ENCODE assay signal across 8 mouse cellular contexts in the genomic region with DNA sequence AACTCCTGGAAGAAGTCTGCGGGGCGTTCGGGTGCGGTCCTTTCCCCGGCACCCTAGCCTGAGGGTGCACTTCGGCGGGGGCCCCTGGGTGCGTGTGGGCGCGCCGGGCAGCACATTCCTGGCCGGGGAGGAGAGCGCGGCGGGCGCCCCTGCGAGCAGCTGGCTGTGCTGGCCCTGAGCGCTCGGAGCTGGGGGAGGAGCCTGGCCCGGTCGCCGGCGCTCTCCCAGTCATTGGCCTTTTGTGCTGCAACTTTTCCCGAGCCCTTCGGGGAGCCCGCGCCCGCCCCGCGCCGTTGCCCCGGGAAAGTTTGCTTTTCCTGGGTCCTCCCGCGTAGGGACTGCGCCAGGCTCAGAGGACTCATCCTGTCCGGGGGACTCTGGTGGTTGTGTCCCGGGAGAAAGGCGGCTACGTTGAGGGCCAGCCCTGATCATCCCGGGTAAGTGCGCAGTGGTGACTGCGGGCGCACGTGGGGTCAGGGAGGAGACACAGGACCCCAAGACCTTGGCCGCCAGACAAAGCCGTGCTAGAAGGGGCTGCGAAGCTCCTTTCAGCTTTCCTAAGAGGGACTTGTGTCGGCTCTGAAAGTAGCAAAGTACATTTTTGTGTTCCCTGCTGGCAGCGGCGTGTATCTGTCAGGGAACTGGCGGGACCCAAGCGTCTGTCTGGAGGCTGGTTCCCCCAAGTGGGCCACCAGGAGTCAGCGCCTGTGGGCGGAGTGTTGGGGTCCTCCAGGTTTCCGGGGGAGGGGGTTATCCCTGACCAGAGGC.
A peak's percentile ranks its signal among the peaks of the same experiment; 100 is the strongest.
DNase-seq lines count a peak whose midpoint lies in the region; ATAC-seq and TF ChIP-seq lines count a peak whose summit lies in the region.

No protein-coding gene starts in this region.

- no peak for TF ChIP-seq CTCF in CH12.LX (conservative IDR thresholded peaks at IDR 0.05 in 1 of 2, IDR thresholded peaks at IDR 0.05 in 1 of 2; ENCODE audit: low read depth in 2 of 2, low read length in 2 of 2)

- TF ChIP-seq EP300 in CH12.LX (IDR thresholded peaks at IDR 0.05; ENCODE audit: low read length), result no peak

- no peaks in the 10 kb centered on the region; a peak in 1 of 4 replicates for H3K4me1 ChIP-seq in CH12.LX (ENCODE audit: control insufficient read depth in 1 of 2, insufficient read depth in 2 of 2)
- H3K4me1 ChIP-seq in forebrain, embryonic 12.5 days, result peaks cover 49% of the 10 kb centered on the region
- peaks cover 12% of the 10 kb centered on the region for H3K4me1 ChIP-seq in limb, embryonic 11.5 days (ENCODE audit: control insufficient read depth, insufficient read depth, low read length)
- H3K4me1 ChIP-seq in midbrain, embryonic 11.5 days (ENCODE audit: control insufficient read depth, insufficient read depth, low read length), result peaks cover 20% of the 10 kb centered on the region

- no peaks in the 10 kb centered on the region for H3K9me3 ChIP-seq in CH12.LX (replicated peaks; ENCODE audit: low read length)
- H3K9me3 ChIP-seq in forebrain, embryonic 12.5 days, result no peaks in the 10 kb centered on the region
- no peaks in the 10 kb centered on the region for H3K9me3 ChIP-seq in limb, embryonic 11.5 days (ENCODE audit: control insufficient read depth, low read length)
- H3K9me3 ChIP-seq in midbrain, embryonic 11.5 days (ENCODE audit: control insufficient read depth, low read length), result no peaks in the 10 kb centered on the region

- TF ChIP-seq RAD21 in CH12.LX (IDR thresholded peaks at IDR 0.05; ENCODE audit: low read depth, low read length), result no peak

- no peak overlapping the region for H3K9ac ChIP-seq in CH12.LX (ENCODE audit: insufficient read depth, low read depth)
- H3K9ac ChIP-seq in forebrain, embryonic 12.5 days, result peak overlapping the region; percentile 82
- H3K9ac ChIP-seq in limb, embryonic 11.5 days (ENCODE audit: low read length), result peak overlapping the region; percentile 93
- peak overlapping the region; percentile 91 for H3K9ac ChIP-seq in midbrain, embryonic 11.5 days (ENCODE audit: low read length)

- in situ Hi-C loops in CH12.LX (cut with MboI; ENCODE audit: low pct_ligation_motif_present, low pct_unique_long_range_greater_than_20kb, low sequenced_read_pairs), result no loop called here

- dilution Hi-C loops in CH12.LX (cut with MboI; ENCODE audit: extremely low pct_ligation_motif_present, extremely low pct_unique_long_range_greater_than_20kb, low sequenced_read_pairs), result no loop called here

- DNase-seq in CH12.LX (ENCODE audit: extremely low read depth), result no peak
- peak; percentile 89 to 96 for DNase-seq in adrenal gland, adult (ENCODE audit: inconsistent age in 2 of 2, low spot score in 1 of 2)
- peak; percentile 80 to 89 for DNase-seq in heart, postnatal 36 days
- DNase-seq in limb, embryonic 11.5 days (ENCODE audit: low spot score), result peak; percentile 86
- DNase-seq in midbrain, embryonic 11.5 days (ENCODE audit: low spot score, missing footprints), result peak; percentile 98
- peak; percentile 33 to 70 for DNase-seq in spleen, postnatal 4 days (ENCODE audit: low spot score in 2 of 2)
- no peak for DNase-seq in right cerebral cortex, postnatal 36 days (ENCODE audit: low spot score in 2 of 2)

- H3K79me2 ChIP-seq in CH12.LX (replicated peaks; ENCODE audit: control insufficient read depth, extremely low read depth, insufficient read depth, poor library complexity, severe bottlenecking), result no peaks in the 10 kb centered on the region

- H3K27ac ChIP-seq in CH12.LX (ENCODE audit: insufficient read depth, low read depth), result no peak overlapping the region
- H3K27ac ChIP-seq in forebrain, embryonic 12.5 days, result peak overlapping the region; percentile 81
- peak overlapping the region; percentile 87 for H3K27ac ChIP-seq in limb, embryonic 11.5 days (replicated peaks; ENCODE audit: low read depth, low read length)
- H3K27ac ChIP-seq in midbrain, embryonic 11.5 days (ENCODE audit: low read depth, low read length), result peak overlapping the region; percentile 84

- peaks cover 95% of the 10 kb centered on the region for H3K27me3 ChIP-seq in CH12.LX (replicated peaks)
- peaks cover 6% of the 10 kb centered on the region; the same call in 1 of the 2 replicates for H3K27me3 ChIP-seq in forebrain, embryonic 12.5 days
- no peaks in the 10 kb centered on the region for H3K27me3 ChIP-seq in limb, embryonic 11.5 days (ENCODE audit: control insufficient read depth, insufficient read depth, low read length)
- no peaks in the 10 kb centered on the region for H3K27me3 ChIP-seq in midbrain, embryonic 11.5 days (ENCODE audit: control insufficient read depth, insufficient read depth, low read length)

- TF ChIP-seq POLR2A in CH12.LX (IDR thresholded peaks at IDR 0.05; ENCODE audit: low read depth, low read length), result no peak

- ATAC-seq in forebrain, embryonic 12.5 days (ENCODE audit: low FRiP score), result peak; percentile 79
- peak; percentile 83 for ATAC-seq in limb, embryonic 11.5 days (ENCODE audit: insufficient number of reproducible peaks, low FRiP score, low TSS enrichment, low read depth)
- peak; percentile 85 for ATAC-seq in midbrain, embryonic 11.5 days (ENCODE audit: low FRiP score)

- intact Hi-C loops in heart, postnatal 36 days (cut with DNase I), result loop anchor here (2.0 kb wide), 1 partner anchor 25 kb away; no protein-coding TSS in a partner anchor

- peak overlapping the region in 2 of 3 experiments; percentile 0 to 31 for H3K4me3 ChIP-seq in CH12.LX (replicated peaks in 1 of 3; ENCODE audit: low read depth in 2 of 3, low read length in 2 of 3, poor library complexity in 1 of 3)
- peak overlapping the region; percentile 60 for H3K4me3 ChIP-seq in forebrain, embryonic 12.5 days (replicated peaks)
- peak overlapping the region; percentile 67 for H3K4me3 ChIP-seq in limb, embryonic 11.5 days (ENCODE audit: low read depth, low read length)
- peak overlapping the region; percentile 60 for H3K4me3 ChIP-seq in midbrain, embryonic 11.5 days (ENCODE audit: low read depth, low read length)

- peak overlapping the region; percentile 82 for H3K4me2 ChIP-seq in CH12.LX (ENCODE audit: insufficient read depth, low read depth, poor library complexity, severe bottlenecking)
- H3K4me2 ChIP-seq in forebrain, embryonic 12.5 days, result peak overlapping the region; percentile 96
- H3K4me2 ChIP-seq in limb, embryonic 11.5 days (ENCODE audit: low read depth, severe bottlenecking), result peak overlapping the region; percentile 86
- H3K4me2 ChIP-seq in midbrain, embryonic 11.5 days, result peak overlapping the region; percentile 94

- no peaks in the 10 kb centered on the region for H3K36me3 ChIP-seq in CH12.LX (replicated peaks in 1 of 2; ENCODE audit: control insufficient read depth in 1 of 2, insufficient read depth in 1 of 2, low read length in 1 of 2)
- H3K36me3 ChIP-seq in forebrain, embryonic 12.5 days (replicated peaks), result no peaks in the 10 kb centered on the region
- no peaks in the 10 kb centered on the region for H3K36me3 ChIP-seq in limb, embryonic 11.5 days (ENCODE audit: control insufficient read depth, insufficient read depth, low read length)
- no peaks in the 10 kb centered on the region for H3K36me3 ChIP-seq in midbrain, embryonic 11.5 days (ENCODE audit: control insufficient read depth, insufficient read depth, low read length)

- under 1% methylated on average over 55 of the region's 55 CpGs for WGBS in forebrain, embryonic 12.5 days
- under 1% methylated on average over 47 of the region's 55 CpGs for WGBS in limb, embryonic 11.5 days
- WGBS in midbrain, embryonic 11.5 days, result under 1% methylated on average over 54 of the region's 55 CpGs

TF ChIP-seq in CH12.LX, 34 proteins besides CTCF, POLR2A, EP300 and RAD21:
- no peak for TF ChIP-seq ETS1 (conservative IDR thresholded peaks at IDR 0.05; ENCODE audit: low read depth, low read length)

Comparison
In these comparisons a context has a peak if more than half of its experiments do, and no peak if none do; other contexts are left out.
1. DNase-seq: peak in adrenal gland, adult (2 of 2), heart, postnatal 36 days (2 of 2), limb, embryonic 11.5 days (single experiment), midbrain, embryonic 11.5 days (single experiment) and spleen, postnatal 4 days (2 of 2); none in CH12.LX (single experiment) and right cerebral cortex, postnatal 36 days (0 of 2).
2. H3K4me3 ChIP-seq: peak in every context shown above with its lines; median percentile 67 in limb, embryonic 11.5 days; 60 in forebrain, embryonic 12.5 days; 60 in midbrain, embryonic 11.5 days; 16 in CH12.LX.
3. Peak in every context shown above with its lines, with median percentiles within 50 percentile points of each other: H3K4me2 ChIP-seq and ATAC-seq.